ENCODE assay signal across 8 mouse cellular contexts in the genomic region with DNA sequence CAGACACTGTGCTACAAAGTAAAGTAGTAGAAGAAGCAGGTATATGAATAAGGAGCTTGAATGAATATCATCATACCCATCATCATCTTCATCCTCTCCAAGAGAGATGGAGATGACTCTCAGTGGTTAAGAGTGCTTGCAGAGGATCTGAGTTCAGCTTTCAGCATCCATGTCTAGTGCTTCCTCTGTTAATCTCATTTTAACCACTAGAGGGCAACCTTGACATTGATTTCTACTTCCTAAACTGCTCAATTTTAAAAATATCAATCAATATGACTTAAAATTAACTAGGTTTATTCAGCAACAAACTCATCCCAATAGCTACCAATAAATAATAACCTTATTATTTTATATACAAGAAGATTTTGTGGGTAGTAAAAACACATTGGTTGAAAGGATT. TPM values are rescaled to one million over a fixed set of nuclear protein-coding genes. Genes with fewer than 3 reads are reported as not detected.
DNase-seq lines count a peak whose midpoint lies in the region.

No protein-coding gene starts in this region.

- DNase-seq in heart, postnatal 10 days, result peak; percentile 24 to 49
- no peak for DNase-seq in heart, postnatal 25 days (ENCODE audit: low spot score)
- peak; percentile 35 for DNase-seq in thymus, postnatal 14 days
- DNase-seq in thymus, adult 18-20 months, result no peak
- peak; percentile 22 for DNase-seq in embryo, embryonic 9.5 days (ENCODE audit: extremely low spot score)
- DNase-seq in retina, postnatal 7 days (ENCODE audit: low read depth, low spot score), result peak; percentile 38
- no peak for DNase-seq in frontal cortex, postnatal 10 days (ENCODE audit: low spot score in 2 of 2)
- DNase-seq in ovary, adult 18-20 months (ENCODE audit: low spot score), result no peak

- intact Hi-C loops in heart, postnatal 10 days (cut with DNase I), result loop anchor here (2.0 kb wide), 1 partner anchor 35 kb away; no protein-coding TSS in a partner anchor
- intact Hi-C loops in heart, postnatal 25 days (cut with DNase I), result loop anchor here (1.0 to 10.0 kb wide), 4 partner anchors 36 to 517 kb away; a partner anchor contains a TSS

RNA-seq across cellular contexts. Expression of a gene that starts 36.8 kb away (rescaled TPM):
- total RNA-seq in heart, postnatal 10 days (2021), result 100 to 1,000 TPM; 320 to 335 TPM
- 100 to 1,000 TPM; 296 to 335 TPM for total RNA-seq in heart, postnatal 25 days (2021)

Comparison
In these comparisons a context has a peak if more than half of its experiments do, and no peak if none do; other contexts are left out.
1. DNase-seq: peak in heart, postnatal 10 days (2 of 2), thymus, postnatal 14 days (single experiment), embryo, embryonic 9.5 days (single experiment) and retina, postnatal 7 days (single experiment); none in heart, postnatal 25 days (single experiment), thymus, adult 18-20 months (0 of 2), frontal cortex, postnatal 10 days (0 of 2) and ovary, adult 18-20 months (single experiment).